Mouse (Mus musculus): ENCODE data around the gene Fam229b. TPM values are rescaled to one million over a fixed set of nuclear protein-coding genes. Genes with fewer than 3 reads are reported as not detected.

Fam229b gene
- polyA plus RNA-seq, 1 experiment: 1.6 TPM

GRCm38 (mm10) chr10:39162666-39163484 lies 29.2 kb upstream of the Fam229b start:
- H3K4me3 ChIP-seq (ENCODE audit: control insufficient read depth, insufficient read depth, low read length): no peak overlapping the region
- H3K4me1 ChIP-seq (replicated peaks; ENCODE audit: control insufficient read depth, insufficient read depth, low read length): peaks cover 5% of the 10 kb centered on the region; the same call in 1 of the 2 replicates
- H3K36me3 ChIP-seq (ENCODE audit: control insufficient read depth, insufficient read depth, low read length): no peaks in the 10 kb centered on the region
- WGBS: 85% methylated on average over 18 of the region's 18 CpGs
- TF ChIP-seq CTCF (IDR thresholded peaks at IDR 0.05; ENCODE audit: borderline replicate concordance, control insufficient read depth, extremely low read depth, insufficient read depth, low read length, poor library complexity) (no peak), POLR2A (IDR thresholded peaks at IDR 0.05; ENCODE audit: control insufficient read depth, extremely low read depth, insufficient read depth, low read length, poor library complexity) (no peak)
- no peak for DNase-seq
- no peak overlapping the region for H3K27ac ChIP-seq (ENCODE audit: control insufficient read depth, insufficient read depth, low read length)
- no peaks in the 10 kb centered on the region for H3K27me3 ChIP-seq (ENCODE audit: control insufficient read depth, insufficient read depth, low read length)

- H3K36me3 ChIP-seq (ENCODE audit: control insufficient read depth, insufficient read depth, low read length): no peaks in the 10 kb centered on the region
- DNase-seq: no peak
- H3K27me3 ChIP-seq (ENCODE audit: control insufficient read depth, insufficient read depth, low read length): no peaks in the 10 kb centered on the region
- H3K27ac ChIP-seq (ENCODE audit: control insufficient read depth, insufficient read depth, low read length): no peak overlapping the region
- TF ChIP-seq CTCF (IDR thresholded peaks at IDR 0.05; ENCODE audit: borderline replicate concordance, control insufficient read depth, extremely low read depth, insufficient read depth, low read length, poor library complexity) (no peak), POLR2A (IDR thresholded peaks at IDR 0.05; ENCODE audit: control insufficient read depth, extremely low read depth, insufficient read depth, low read length, poor library complexity) (no peak)
- no peak overlapping the region for H3K4me3 ChIP-seq (ENCODE audit: control insufficient read depth, insufficient read depth, low read length)
- 100% methylated on average over 1 of the region's 1 CpGs for WGBS
- H3K4me1 ChIP-seq (replicated peaks; ENCODE audit: control insufficient read depth, insufficient read depth, low read length): peaks cover 5% of the 10 kb centered on the region; the same call in 1 of the 2 replicates
Observed at GRCm38 (mm10) chr10:39161406-39161805, 27.7 kb upstream of the Fam229b start.

GRCm38 (mm10) chr10:39158306-39158705 lies 24.6 kb upstream of the Fam229b start:
- Histone ChIP-seq H3K36me3 (ENCODE audit: control insufficient read depth, insufficient read depth, low read length) (peaks cover 14% of the 10 kb centered on the region), H3K4me1 (replicated peaks; ENCODE audit: control insufficient read depth, insufficient read depth, low read length) (peaks cover 5% of the 10 kb centered on the region; the same call in 1 of the 2 replicates), H3K27me3 (ENCODE audit: control insufficient read depth, insufficient read depth, low read length) (no peaks in the 10 kb centered on the region), H3K27ac (ENCODE audit: control insufficient read depth, insufficient read depth, low read length) (no peak overlapping the region), H3K4me3 (ENCODE audit: control insufficient read depth, insufficient read depth, low read length) (no peak overlapping the region)
- peak; percentile 34 for DNase-seq
- 90% methylated on average over 12 of the region's 12 CpGs for WGBS
- TF ChIP-seq CTCF (IDR thresholded peaks at IDR 0.05; ENCODE audit: borderline replicate concordance, control insufficient read depth, extremely low read depth, insufficient read depth, low read length, poor library complexity): 0 out of 2 replicates have a peak, but pooled peaks have one; percentile 30
- TF ChIP-seq POLR2A (IDR thresholded peaks at IDR 0.05; ENCODE audit: control insufficient read depth, extremely low read depth, insufficient read depth, low read length, poor library complexity): no peak

DNA sequence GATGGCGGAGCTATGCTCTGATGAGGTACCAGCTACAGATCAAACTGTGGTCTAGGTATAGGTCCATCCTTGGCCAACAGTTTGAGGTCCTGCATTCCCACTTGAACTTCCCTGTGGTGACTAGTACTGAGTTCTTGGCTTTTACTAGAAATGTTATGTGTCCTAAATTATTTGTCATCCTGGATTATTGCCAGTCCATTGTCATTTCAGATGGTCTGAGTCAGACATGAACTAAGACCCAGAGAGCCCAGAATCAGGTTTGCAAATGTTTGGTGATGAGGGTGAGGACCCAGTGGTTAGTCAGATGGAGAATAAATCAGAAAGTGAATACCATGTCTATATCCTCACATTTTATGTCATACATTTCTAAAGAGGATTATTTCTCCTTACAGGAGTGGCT lies 23.6 kb upstream of the Fam229b start:
- TF ChIP-seq CTCF (IDR thresholded peaks at IDR 0.05; ENCODE audit: borderline replicate concordance, control insufficient read depth, extremely low read depth, insufficient read depth, low read length, poor library complexity) (no peak), POLR2A (IDR thresholded peaks at IDR 0.05; ENCODE audit: control insufficient read depth, extremely low read depth, insufficient read depth, low read length, poor library complexity) (no peak)
- WGBS: 90% methylated on average over 1 of the region's 1 CpGs
- H3K4me3 ChIP-seq (ENCODE audit: control insufficient read depth, insufficient read depth, low read length): no peak overlapping the region
- H3K27ac ChIP-seq (ENCODE audit: control insufficient read depth, insufficient read depth, low read length): no peak overlapping the region
- peaks cover 5% of the 10 kb centered on the region; the same call in 1 of the 2 replicates for H3K4me1 ChIP-seq (replicated peaks; ENCODE audit: control insufficient read depth, insufficient read depth, low read length)
- no peak for DNase-seq
- H3K36me3 ChIP-seq (ENCODE audit: control insufficient read depth, insufficient read depth, low read length): peaks cover 19% of the 10 kb centered on the region
- H3K27me3 ChIP-seq (ENCODE audit: control insufficient read depth, insufficient read depth, low read length): no peaks in the 10 kb centered on the region

GRCm38 (mm10) chr10:39156719-39157118 lies 23.0 kb upstream of the Fam229b start:
- no peak for DNase-seq
- no peak overlapping the region for H3K4me3 ChIP-seq (ENCODE audit: control insufficient read depth, insufficient read depth, low read length)
- peaks cover 19% of the 10 kb centered on the region for H3K36me3 ChIP-seq (ENCODE audit: control insufficient read depth, insufficient read depth, low read length)
- no peaks in the 10 kb centered on the region for H3K27me3 ChIP-seq (ENCODE audit: control insufficient read depth, insufficient read depth, low read length)
- WGBS: 94% methylated on average over 5 of the region's 5 CpGs
- TF ChIP-seq POLR2A (IDR thresholded peaks at IDR 0.05; ENCODE audit: control insufficient read depth, extremely low read depth, insufficient read depth, low read length, poor library complexity): no peak
- no peak for TF ChIP-seq CTCF (IDR thresholded peaks at IDR 0.05; ENCODE audit: borderline replicate concordance, control insufficient read depth, extremely low read depth, insufficient read depth, low read length, poor library complexity)
- no peak overlapping the region for H3K27ac ChIP-seq (ENCODE audit: control insufficient read depth, insufficient read depth, low read length)
- H3K4me1 ChIP-seq (replicated peaks; ENCODE audit: control insufficient read depth, insufficient read depth, low read length): peaks cover 5% of the 10 kb centered on the region; the same call in 1 of the 2 replicates

DNA sequence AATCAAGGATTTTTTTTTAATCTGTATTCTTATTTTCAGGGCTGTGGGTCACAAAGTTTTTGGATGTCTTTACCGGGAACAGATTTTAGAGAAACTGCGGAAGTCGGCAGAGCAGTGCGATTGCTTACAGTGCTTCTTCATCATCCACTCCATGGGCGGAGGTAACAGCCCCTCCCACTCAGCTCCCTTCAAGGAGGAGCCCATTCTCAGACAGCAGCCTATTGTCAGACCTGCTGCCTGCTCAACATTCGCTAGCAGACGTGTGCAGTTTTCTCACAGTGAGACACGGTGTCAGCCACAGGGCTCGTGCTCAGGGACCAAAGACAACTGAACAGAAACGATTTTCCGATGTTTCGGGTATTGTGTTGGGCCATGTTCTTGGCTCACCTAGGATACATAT lies 8.5 kb upstream of the Fam229b start:
- Histone ChIP-seq H3K4me3 (ENCODE audit: control insufficient read depth, insufficient read depth, low read length) (no peak overlapping the region), H3K27ac (ENCODE audit: control insufficient read depth, insufficient read depth, low read length) (no peak overlapping the region), H3K4me1 (replicated peaks; ENCODE audit: control insufficient read depth, insufficient read depth, low read length) (peaks cover 13% of the 10 kb centered on the region), H3K27me3 (ENCODE audit: control insufficient read depth, insufficient read depth, low read length) (no peaks in the 10 kb centered on the region), H3K36me3 (ENCODE audit: control insufficient read depth, insufficient read depth, low read length) (peaks cover 78% of the 10 kb centered on the region)
- 98% methylated on average over 12 of the region's 12 CpGs for WGBS
- TF ChIP-seq POLR2A (IDR thresholded peaks at IDR 0.05; ENCODE audit: control insufficient read depth, extremely low read depth, insufficient read depth, low read length, poor library complexity): no peak
- TF ChIP-seq CTCF (IDR thresholded peaks at IDR 0.05; ENCODE audit: borderline replicate concordance, control insufficient read depth, extremely low read depth, insufficient read depth, low read length, poor library complexity): no peak
- no peak for DNase-seq
